Mouse (Mus musculus): ENCODE data around the gene Pcp2.

- no peak for TF ChIP-seq CTCF (conservative IDR thresholded peaks at IDR 0.05; ENCODE audit: low read length)
- no peak for TF ChIP-seq NANOG (IDR thresholded peaks at IDR 0.05; ENCODE audit: borderline replicate concordance, low read length)
- TF ChIP-seq POU5F1 (IDR thresholded peaks at IDR 0.05; ENCODE audit: borderline replicate concordance, low read length) = no peak
Observed at GRCm38 (mm10) chr8:3655526-3655925, 30.2 kb upstream of the Pcp2 start, which contains the start of gene Retn.

Data from E14TG2a.4 (cell line).